Mouse (Mus musculus) heart, embryonic 14.5 days (tissue): ENCODE results near the gene Sorcs3. TPM values are rescaled to one million over a fixed set of nuclear protein-coding genes. Genes with fewer than 3 reads are reported as not detected.

Experiments
- ATAC-seq: fragments of 200-750 bp; cut with Nextera tagmentation; 2 replicates; pipeline ENCODE4 v1.8.0; 2017; ENCODE audit warnings: low read depth, moderate TSS enrichment; ENCODE audit not compliant: insufficient number of reproducible peaks, insufficient read depth, low FRiP score
- H3K27ac ChIP-seq, 2 experiments: fragments of 200-500 bp in 1 of 2; fragments of 300-500 bp in 1 of 2; sonication (generic) in 1 of 2; replicated peaks in 1 of 2; 2 replicates each; pipeline ENCODE4 v1.5.1; 2012 to 2014; ENCODE audit warnings: low read depth in 2 of 2, low read length in 2 of 2, control low read depth in 1 of 2, mild to moderate bottlenecking in 1 of 2, mixed read lengths in 1 of 2; ENCODE audit not compliant: control insufficient read depth in 1 of 2, insufficient read depth in 1 of 2
- H3K27me3 ChIP-seq: fragments of 300-500 bp; sonication (generic); 2 replicates; pipeline ENCODE4 v1.6.1; 2014; ENCODE audit warnings: mild to moderate bottlenecking, low read length, control low read depth; ENCODE audit not compliant: control insufficient read depth, insufficient read depth
- H3K36me3 ChIP-seq: fragments of 300-500 bp; sonication (generic); 2 replicates; pipeline ENCODE4 v1.6.1; 2014; ENCODE audit warnings: mild to moderate bottlenecking, control low read depth, low read length, mixed read lengths; ENCODE audit not compliant: control insufficient read depth, insufficient read depth
- H3K4me1 ChIP-seq, 2 experiments: fragments of 200-500 bp in 1 of 2; fragments of 300-500 bp in 1 of 2; sonication (generic) in 1 of 2; 2 replicates each; pipeline ENCODE4 v1.6.1; 2012 to 2014; ENCODE audit warnings: low read length in 2 of 2, control low read depth in 1 of 2, mixed read lengths in 1 of 2; ENCODE audit not compliant: control insufficient read depth in 2 of 2, insufficient read depth in 2 of 2
- H3K4me2 ChIP-seq: fragments of 300-500 bp; sonication (generic); 2 replicates; pipeline ENCODE4 v1.6.1; 2014; ENCODE audit warnings: mild to moderate bottlenecking, low read length
- H3K4me3 ChIP-seq, 2 experiments: fragments of 200-500 bp in 1 of 2; fragments of 300-500 bp in 1 of 2; sonication (generic) in 1 of 2; 2 replicates each; pipeline ENCODE4 v1.5.1; 2012 to 2014; ENCODE audit warnings: low read length in 2 of 2, mild to moderate bottlenecking in 2 of 2, control low read depth in 1 of 2, low read depth in 1 of 2, moderate library complexity in 1 of 2; ENCODE audit not compliant: control insufficient read depth in 1 of 2, insufficient read depth in 1 of 2
- H3K9ac ChIP-seq: fragments of 300-500 bp; sonication (generic); 2 replicates; pipeline ENCODE4 v1.6.1; 2014; ENCODE audit warnings: mild to moderate bottlenecking, low read length
- H3K9me3 ChIP-seq: fragments of 300-500 bp; sonication (generic); 2 replicates; pipeline ENCODE4 v1.6.1; 2016; ENCODE audit warnings: low read length, control low read depth; ENCODE audit not compliant: control insufficient read depth
- WGBS: fragments of 180-500 bp; shearing (Covaris S2); extraction: QIAGEN DNeasy Blood & Tissue Kit; methylation state at CpG from one replicate; pipeline ENCODE4 v1.1.7; 2014; 5-methylcytosine and 5-hydroxymethylcytosine counted together
- polyA plus RNA-seq: library from polyadenylated mRNA; unstranded; fragments of >200 nt; fragmentation: Nextera tagmentation; extraction: Ambion mirVana; gene quantifications from 2 replicates; pipeline ENCODE4 v1.2.1, GENCODE M21; 2014

The Sorcs3 gene
- polyA plus RNA-seq, 1 experiment from 2014 or later = 0.39 TPM

DNA sequence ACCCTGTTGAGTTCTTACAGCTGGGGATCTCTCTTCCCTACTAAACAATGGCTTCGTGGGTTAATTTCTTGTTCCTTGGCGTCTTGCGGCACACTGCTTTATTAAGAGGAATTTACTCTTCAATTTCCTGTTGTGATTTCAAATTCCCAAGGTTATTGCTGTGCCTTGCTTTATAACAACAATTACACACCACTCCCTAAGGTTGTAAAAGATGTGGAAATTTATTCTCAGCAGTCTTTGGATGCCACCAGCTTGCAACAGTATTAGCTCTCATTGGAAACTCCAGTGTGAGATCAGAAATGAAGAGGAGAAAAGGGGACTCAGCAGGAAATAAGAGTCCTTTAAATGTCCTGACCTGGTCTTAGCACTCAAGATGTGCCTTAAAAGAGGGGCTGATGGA lies 641.9 kb downstream of the Sorcs3 start:
- Histone ChIP-seq H3K27ac (no peak overlapping the region), H3K4me2 (no peak overlapping the region), H3K9ac (no peak overlapping the region), H3K4me3 (no peak overlapping the region), H3K4me1 (no peaks in the 10 kb centered on the region), H3K9me3 (no peaks in the 10 kb centered on the region), H3K36me3 (no peaks in the 10 kb centered on the region), H3K27me3 (no peaks in the 10 kb centered on the region)
- 84% methylated on average over 3 of the region's 3 CpGs for WGBS
- no peak for ATAC-seq

DNA sequence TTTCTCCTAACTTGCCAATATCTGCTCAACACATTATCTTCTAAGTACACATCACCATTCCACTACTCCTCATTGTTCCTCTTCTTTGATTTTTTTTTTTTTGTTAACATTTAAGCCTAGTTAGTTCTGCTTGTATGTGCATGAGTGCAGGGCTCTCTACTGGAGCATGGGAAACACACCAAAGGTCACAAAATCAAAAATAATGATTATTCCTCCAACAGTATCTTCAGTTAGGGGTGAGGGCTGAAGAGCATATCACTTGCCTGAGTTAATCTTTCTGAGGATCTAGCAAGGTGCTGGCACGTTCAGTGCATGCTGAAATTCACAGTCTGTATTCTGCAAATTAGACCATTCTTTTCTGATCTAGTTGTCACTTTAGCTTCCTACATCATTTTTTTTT lies 644.6 kb downstream of the Sorcs3 start:
- no peak for ATAC-seq
- Histone ChIP-seq H3K9me3 (no peaks in the 10 kb centered on the region), H3K27ac (no peak overlapping the region), H3K4me1 (no peaks in the 10 kb centered on the region), H3K4me3 (no peak overlapping the region), H3K27me3 (no peaks in the 10 kb centered on the region), H3K9ac (no peak overlapping the region), H3K4me2 (no peak overlapping the region), H3K36me3 (no peaks in the 10 kb centered on the region)
- WGBS = 78% methylated on average over 1 of the region's 1 CpGs
